Mouse (Mus musculus) heart, embryonic 12.5 days (tissue): ENCODE measurements around the gene Pyroxd2. TPM values are rescaled to one million over a fixed set of nuclear protein-coding genes. Genes with fewer than 3 reads are reported as not detected.

ENCODE experiments used
- ATAC-seq: fragments of 200-750 bp; cut with Nextera tagmentation; 2 replicates; pipeline ENCODE4 v1.8.0; 2017; ENCODE audit warnings: moderate TSS enrichment, moderate library complexity; ENCODE audit not compliant: insufficient number of reproducible peaks, low FRiP score
- H3K27ac ChIP-seq: fragments of 300-500 bp; sonication (generic); 2 replicates; pipeline ENCODE4 v1.5.1; 2016; ENCODE audit warnings: mild to moderate bottlenecking, moderate library complexity; ENCODE audit not compliant: poor library complexity, severe bottlenecking
- H3K27me3 ChIP-seq: fragments of 300-500 bp; sonication (generic); replicated peaks from 2 replicates; pipeline ENCODE4 v1.6.1; 2016; ENCODE audit warnings: mild to moderate bottlenecking, moderate library complexity
- H3K36me3 ChIP-seq: fragments of 300-500 bp; sonication (generic); 2 replicates; pipeline ENCODE4 v1.6.1; 2016; ENCODE audit warnings: mild to moderate bottlenecking, moderate library complexity
- H3K4me1 ChIP-seq: fragments of 300-500 bp; sonication (generic); replicated peaks from 2 replicates; pipeline ENCODE4 v1.6.1; 2016; ENCODE audit warnings: mild to moderate bottlenecking
- H3K4me2 ChIP-seq: fragments of 300-500 bp; sonication (generic); 2 replicates; pipeline ENCODE4 v1.6.1; 2016; ENCODE audit warnings: mild to moderate bottlenecking, moderate library complexity
- H3K4me3 ChIP-seq: fragments of 300-500 bp; sonication (generic); 2 replicates; pipeline ENCODE4 v1.5.1; 2016; ENCODE audit warnings: mild to moderate bottlenecking
- H3K9ac ChIP-seq: fragments of 300-500 bp; sonication (generic); 2 replicates; pipeline ENCODE4 v1.6.1; 2016; ENCODE audit warnings: mild to moderate bottlenecking, moderate library complexity
- H3K9me3 ChIP-seq: fragments of 300-500 bp; sonication (generic); replicated peaks from 2 replicates; pipeline ENCODE4 v1.6.1; 2016; ENCODE audit warnings: mild to moderate bottlenecking, moderate library complexity
- WGBS: fragments of 180-500 bp; shearing (Covaris S2); methylation state at CpG from one replicate; pipeline ENCODE4 v1.1.7; 2016; 5-methylcytosine and 5-hydroxymethylcytosine counted together
- polyA plus RNA-seq: library from polyadenylated mRNA; unstranded; fragments of >200 nt; fragmentation: Nextera tagmentation; extraction: Ambion mirVana; gene quantifications from 2 replicates; pipeline ENCODE4 v1.2.1, GENCODE M21; 2016

Pyroxd2 gene
- polyA plus RNA-seq, 1 experiment from 2014 or later: 4.3 TPM

- no peaks in the 10 kb centered on the region for H3K27me3 ChIP-seq
- H3K4me3 ChIP-seq: no peak overlapping the region
- peaks cover 42% of the 10 kb centered on the region for H3K4me1 ChIP-seq
- no peaks in the 10 kb centered on the region for H3K9me3 ChIP-seq
- H3K27ac ChIP-seq: no peak overlapping the region
- ATAC-seq: no peak
- 57% methylated on average over 9 of the region's 9 CpGs for WGBS
- no peaks in the 10 kb centered on the region for H3K36me3 ChIP-seq
- H3K4me2 ChIP-seq: no peak overlapping the region
- H3K9ac ChIP-seq: no peak overlapping the region
Observed at GRCm38 (mm10) chr19:42745084-42745868, 7.3 kb downstream of the Pyroxd2 start.

DNA sequence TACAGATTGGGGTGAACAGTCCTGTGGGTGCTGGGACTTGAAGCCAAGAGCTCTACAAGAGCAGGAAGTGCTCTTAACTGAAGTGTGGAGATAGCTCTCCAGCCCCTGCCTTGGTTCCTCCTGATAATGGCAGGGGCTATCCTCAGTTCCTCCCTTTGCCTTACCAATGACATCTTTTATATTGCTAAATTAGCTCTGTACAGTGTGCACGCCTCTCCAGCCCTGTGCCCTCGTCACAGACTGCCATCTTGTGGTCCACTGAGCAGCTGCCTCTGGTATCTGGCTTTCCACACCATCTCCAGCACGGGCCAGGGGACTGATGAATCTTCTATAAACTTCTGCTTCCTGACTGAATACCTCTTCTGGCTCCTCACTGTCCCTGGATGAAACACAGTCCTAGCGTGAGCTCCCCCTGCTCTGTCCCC lies 8.4 kb downstream of the Pyroxd2 start:
- H3K36me3 ChIP-seq: no peaks in the 10 kb centered on the region
- WGBS: 23% methylated on average over 4 of the region's 4 CpGs
- H3K4me3 ChIP-seq: no peak overlapping the region
- ATAC-seq: peak; percentile 62
- H3K4me2 ChIP-seq: no peak overlapping the region
- H3K27ac ChIP-seq: no peak overlapping the region
- peaks cover 32% of the 10 kb centered on the region for H3K4me1 ChIP-seq
- no peaks in the 10 kb centered on the region for H3K9me3 ChIP-seq
- H3K9ac ChIP-seq: no peak overlapping the region
- no peaks in the 10 kb centered on the region for H3K27me3 ChIP-seq

- ATAC-seq: no peak
- peaks cover 29% of the 10 kb centered on the region for H3K4me1 ChIP-seq
- H3K4me2 ChIP-seq: no peak overlapping the region
- H3K36me3 ChIP-seq: no peaks in the 10 kb centered on the region
- H3K9me3 ChIP-seq: no peaks in the 10 kb centered on the region
- no peaks in the 10 kb centered on the region for H3K27me3 ChIP-seq
- no peak overlapping the region for H3K4me3 ChIP-seq
- no peak overlapping the region for H3K9ac ChIP-seq
- H3K27ac ChIP-seq: no peak overlapping the region
- 71% methylated on average over 16 of the region's 16 CpGs for WGBS
Observed at GRCm38 (mm10) chr19:42743261-42743660, 9.3 kb downstream of the Pyroxd2 start.

- WGBS: 39% methylated on average over 14 of the region's 14 CpGs
- H3K9ac ChIP-seq: no peak overlapping the region
- peaks cover 29% of the 10 kb centered on the region for H3K4me1 ChIP-seq
- H3K4me3 ChIP-seq: no peak overlapping the region
- H3K27me3 ChIP-seq: no peaks in the 10 kb centered on the region
- no peak for ATAC-seq
- H3K4me2 ChIP-seq: peak overlapping the region; percentile 12; the same call in 1 of the 2 replicates
- no peaks in the 10 kb centered on the region for H3K36me3 ChIP-seq
- H3K27ac ChIP-seq: no peak overlapping the region
- no peaks in the 10 kb centered on the region for H3K9me3 ChIP-seq
Observed at GRCm38 (mm10) chr19:42741884-42742283, 10.7 kb downstream of the Pyroxd2 start.

DNA sequence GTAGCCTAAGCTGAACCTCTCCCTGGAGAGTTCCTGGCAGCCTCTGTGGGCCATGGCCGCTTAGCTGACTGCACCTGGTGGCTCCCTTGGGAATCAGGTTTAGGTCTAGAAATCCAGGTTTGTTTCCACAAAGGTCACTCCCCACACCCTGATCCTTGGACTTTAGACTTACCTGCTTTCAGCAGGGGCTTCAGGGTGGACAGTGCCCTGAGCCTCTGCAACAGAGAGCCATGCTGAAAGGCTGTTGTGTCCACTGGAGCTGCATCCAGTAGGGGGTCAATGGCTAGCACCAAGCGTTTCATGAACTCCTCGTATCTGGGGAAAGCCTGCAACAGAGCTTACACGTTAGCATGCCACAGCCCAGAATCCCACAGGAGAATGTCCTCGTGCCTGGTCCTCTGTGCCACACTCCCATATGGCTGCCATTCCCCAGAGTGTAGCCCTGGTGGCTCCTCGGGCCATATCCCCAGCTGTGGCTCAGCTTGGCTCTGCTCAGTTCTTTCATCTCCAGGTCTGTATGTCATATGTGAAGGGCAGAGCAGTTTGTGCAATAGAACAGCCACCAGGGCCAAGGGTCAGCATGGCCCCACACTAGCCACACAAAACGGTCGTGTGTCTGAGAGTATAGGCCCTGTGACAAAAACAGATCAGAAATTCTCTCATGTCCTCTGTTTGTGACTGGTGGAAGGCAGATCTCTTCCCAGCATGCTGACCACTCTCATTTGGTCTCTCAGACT lies 12.2 kb downstream of the Pyroxd2 start:
- Histone ChIP-seq H3K27me3 (no peaks in the 10 kb centered on the region), H3K27ac (no peak overlapping the region), H3K4me1 (peaks cover 29% of the 10 kb centered on the region), H3K9ac (no peak overlapping the region), H3K4me3 (no peak overlapping the region), H3K9me3 (no peaks in the 10 kb centered on the region), H3K36me3 (no peaks in the 10 kb centered on the region), H3K4me2 (no peak overlapping the region)
- ATAC-seq: no peak
- WGBS: 83% methylated on average over 8 of the region's 8 CpGs

DNA sequence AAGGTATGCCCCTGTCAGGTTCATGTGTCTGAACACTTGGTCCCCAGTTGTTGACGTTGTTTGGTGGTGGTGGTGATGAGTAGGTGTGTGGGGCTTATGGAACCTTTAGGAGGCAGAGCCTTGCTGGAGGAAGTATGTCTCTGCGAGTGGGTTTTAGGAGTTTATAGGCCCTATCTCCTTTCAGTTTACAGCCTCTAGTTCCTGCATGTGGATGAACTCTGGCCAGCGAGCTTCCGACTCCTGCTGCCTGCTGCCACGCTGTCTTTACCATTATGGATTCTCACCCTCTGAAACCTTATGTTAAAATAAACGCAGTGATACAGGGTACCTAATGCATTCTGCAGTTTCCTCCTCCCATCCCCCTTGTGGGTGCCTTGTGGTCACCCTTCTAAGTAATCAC lies 12.8 kb downstream of the Pyroxd2 start:
- Histone ChIP-seq H3K36me3 (no peaks in the 10 kb centered on the region), H3K4me3 (no peak overlapping the region), H3K9ac (no peak overlapping the region), H3K9me3 (no peaks in the 10 kb centered on the region), H3K27ac (no peak overlapping the region), H3K4me2 (no peak overlapping the region), H3K4me1 (peaks cover 29% of the 10 kb centered on the region), H3K27me3 (no peaks in the 10 kb centered on the region)
- ATAC-seq: no peak
- 88% methylated on average over 6 of the region's 6 CpGs for WGBS

- WGBS: 63% methylated on average over 9 of the region's 9 CpGs
- H3K36me3 ChIP-seq: no peaks in the 10 kb centered on the region
- peaks cover 20% of the 10 kb centered on the region for H3K4me1 ChIP-seq
- H3K9me3 ChIP-seq: no peaks in the 10 kb centered on the region
- H3K4me2 ChIP-seq: no peak overlapping the region
- H3K9ac ChIP-seq: no peak overlapping the region
- no peak overlapping the region for H3K27ac ChIP-seq
- no peak overlapping the region for H3K4me3 ChIP-seq
- no peak for ATAC-seq
- H3K27me3 ChIP-seq: no peaks in the 10 kb centered on the region
Observed at GRCm38 (mm10) chr19:42737753-42738152, 14.8 kb downstream of the Pyroxd2 start.

- ATAC-seq: no peak
- WGBS: 66% methylated on average over 5 of the region's 5 CpGs
- H3K9me3 ChIP-seq: no peaks in the 10 kb centered on the region
Observed at GRCm38 (mm10) chr19:42734982-42735381, 17.6 kb downstream of the Pyroxd2 start.

GRCm38 (mm10) chr19:42727424-42727823 lies 25.2 kb downstream of the Pyroxd2 start:
- no peak overlapping the region for H3K4me3 ChIP-seq
- no peak overlapping the region for H3K9ac ChIP-seq
- no peak overlapping the region for H3K27ac ChIP-seq
- H3K9me3 ChIP-seq: no peaks in the 10 kb centered on the region
- no peak overlapping the region for H3K4me2 ChIP-seq
- WGBS: 81% methylated on average over 4 of the region's 4 CpGs
- no peaks in the 10 kb centered on the region for H3K36me3 ChIP-seq
- H3K4me1 ChIP-seq: peaks cover 10% of the 10 kb centered on the region; the same call in 1 of the 2 replicates
- ATAC-seq: no peak
- no peaks in the 10 kb centered on the region for H3K27me3 ChIP-seq

More at GRCm38 (mm10) chr19:42734982-42735381, 17.6 kb downstream of the Pyroxd2 start:
- Histone ChIP-seq H3K27ac (no peak overlapping the region), H3K36me3 (no peaks in the 10 kb centered on the region), H3K4me2 (no peak overlapping the region), H3K27me3 (no peaks in the 10 kb centered on the region), H3K9ac (no peak overlapping the region), H3K4me1 (peaks cover 5% of the 10 kb centered on the region; the same call in 1 of the 2 replicates), H3K4me3 (no peak overlapping the region)

DNA sequence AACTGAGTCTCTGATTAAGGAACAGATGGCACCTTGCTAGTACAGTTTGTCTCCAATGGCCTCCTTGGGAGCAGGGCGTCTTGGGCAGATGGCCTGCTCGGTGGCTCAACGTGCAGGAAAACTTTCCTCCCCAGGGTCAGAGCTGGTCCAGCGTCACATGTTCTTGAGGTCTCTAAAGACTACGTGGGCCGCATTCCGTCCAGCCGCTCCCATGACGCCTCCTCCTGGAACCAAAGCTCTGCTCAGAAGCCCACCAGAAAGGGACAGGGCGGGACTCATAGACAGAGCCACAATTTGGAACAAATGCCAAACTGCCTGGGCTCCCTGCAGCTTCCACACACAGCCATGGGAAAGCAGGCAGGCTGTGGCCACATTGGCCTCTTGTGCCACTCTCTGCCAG lies 25.8 kb downstream of the Pyroxd2 start:
- Histone ChIP-seq H3K4me1 (peaks cover 10% of the 10 kb centered on the region; the same call in 1 of the 2 replicates), H3K36me3 (no peaks in the 10 kb centered on the region), H3K9me3 (no peaks in the 10 kb centered on the region), H3K27me3 (no peaks in the 10 kb centered on the region), H3K9ac (no peak overlapping the region), H3K27ac (no peak overlapping the region), H3K4me2 (no peak overlapping the region), H3K4me3 (no peak overlapping the region)
- 84% methylated on average over 10 of the region's 10 CpGs for WGBS
- ATAC-seq: no peak

DNA sequence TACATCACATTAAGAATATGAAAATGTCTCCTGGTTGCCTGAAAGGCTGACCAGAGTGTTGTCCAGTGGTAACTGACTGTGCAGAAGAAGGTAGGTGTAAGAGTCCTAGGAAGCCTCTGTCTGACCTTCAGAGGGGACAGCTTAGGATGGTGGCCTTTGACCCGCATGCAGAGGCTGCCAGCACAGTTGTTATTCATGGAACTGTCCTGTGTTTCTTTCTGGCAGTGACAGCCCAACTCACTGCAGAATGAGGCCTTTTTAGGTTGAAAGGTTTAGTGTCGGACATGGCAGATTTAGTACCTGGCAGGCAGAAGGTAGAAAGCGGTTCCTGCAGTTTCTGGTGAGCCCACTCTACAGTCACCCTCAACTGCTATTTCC lies 26.6 kb downstream of the Pyroxd2 start:
- Histone ChIP-seq H3K27ac (no peak overlapping the region), H3K4me2 (no peak overlapping the region), H3K27me3 (no peaks in the 10 kb centered on the region), H3K4me1 (peaks cover 10% of the 10 kb centered on the region; the same call in 1 of the 2 replicates), H3K9me3 (no peaks in the 10 kb centered on the region), H3K4me3 (no peak overlapping the region), H3K9ac (no peak overlapping the region), H3K36me3 (no peaks in the 10 kb centered on the region)
- WGBS: 79% methylated on average over 3 of the region's 3 CpGs
- ATAC-seq: no peak
